Mouse (Mus musculus) forebrain, embryonic 15.5 days (tissue): ENCODE measurements around the gene Htt. TPM values are rescaled to one million over a fixed set of nuclear protein-coding genes. Genes with fewer than 3 reads are reported as not detected.
"Not testable (repeated sequence)": the region's sequence is repeated elsewhere in the genome, so short reads cannot be mapped to it uniquely, and the experiment has no call there.

Experiments used
- ATAC-seq: fragments of 200-750 bp; cut with Nextera tagmentation; replicated peaks from 2 replicates; pipeline ENCODE4 v1.8.0; 2017; ENCODE audit warnings: mild to moderate bottlenecking, moderate TSS enrichment, moderate library complexity
- H3K27ac ChIP-seq: fragments of 300-500 bp; sonication (generic); replicated peaks from 2 replicates; pipeline ENCODE4 v1.5.1; 2015; ENCODE audit warnings: mild to moderate bottlenecking, inconsistent platforms
- H3K27me3 ChIP-seq: fragments of 300-500 bp; sonication (generic); 2 replicates; pipeline ENCODE4 v1.6.1; 2015; ENCODE audit warnings: inconsistent platforms
- H3K36me3 ChIP-seq: fragments of 300-500 bp; sonication (generic); 2 replicates; pipeline ENCODE4 v1.6.1; 2015; ENCODE audit warnings: mild to moderate bottlenecking, inconsistent platforms
- H3K4me1 ChIP-seq: fragments of 300-500 bp; sonication (generic); 2 replicates; pipeline ENCODE4 v1.6.1; 2015; ENCODE audit warnings: inconsistent platforms
- H3K4me2 ChIP-seq: fragments of 300-500 bp; sonication (generic); replicated peaks from 2 replicates; pipeline ENCODE4 v1.6.1; 2015; ENCODE audit warnings: mild to moderate bottlenecking, inconsistent platforms
- H3K4me3 ChIP-seq: fragments of 300-500 bp; sonication (generic); 2 replicates; pipeline ENCODE4 v1.5.1; 2015; ENCODE audit warnings: mild to moderate bottlenecking, inconsistent platforms
- H3K9ac ChIP-seq: fragments of 300-500 bp; sonication (generic); replicated peaks from 2 replicates; pipeline ENCODE4 v1.6.1; 2015; ENCODE audit warnings: mild to moderate bottlenecking, inconsistent platforms
- H3K9me3 ChIP-seq: fragments of 300-500 bp; sonication (generic); 2 replicates; pipeline ENCODE4 v1.6.1; 2016; ENCODE audit warnings: inconsistent platforms
- WGBS: fragments of 180-500 bp; shearing (Covaris S2); methylation state at CpG from one replicate; pipeline ENCODE4 v1.1.7; 2015; ENCODE audit warnings: mixed read lengths; 5-methylcytosine and 5-hydroxymethylcytosine counted together
- polyA plus RNA-seq: library from polyadenylated mRNA; unstranded; fragments of >200 nt; fragmentation: Nextera tagmentation; extraction: Ambion mirVana; gene quantifications from 2 replicates; pipeline ENCODE4 v1.2.1, GENCODE M21; 2015

The Htt gene
- 13.6 and 14.3 TPM in 2 replicates for polyA plus RNA-seq

DNA sequence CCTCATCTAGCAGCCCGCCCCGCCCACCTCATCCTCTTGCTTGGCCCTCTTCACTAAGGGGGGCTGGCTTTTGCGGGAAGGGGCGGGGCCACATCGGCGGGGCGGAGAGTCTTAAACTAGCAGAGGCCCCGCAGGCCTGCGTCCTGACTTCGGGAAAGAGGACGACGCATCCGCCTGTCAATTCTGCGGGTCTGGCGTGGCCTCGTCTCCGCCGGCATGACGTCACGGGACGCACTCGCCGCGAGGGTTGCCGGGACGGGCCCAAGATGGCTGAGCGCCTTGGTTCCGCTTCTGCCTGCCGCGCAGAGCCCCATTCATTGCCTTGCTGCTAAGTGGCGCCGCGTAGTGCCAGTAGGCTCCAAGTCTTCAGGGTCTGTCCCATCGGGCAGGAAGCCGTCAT is at the start of gene Htt:
Gene Htt (plus strand): TSS at position 232 of the 400 bp plus-strand sequence.
- Histone ChIP-seq H3K27me3 (no peaks in the 10 kb centered on the region), H3K27ac (peak within 1 kb of the TSS; percentile 93), H3K4me2 (peak within 1 kb of the TSS; percentile 61), H3K4me3 (peak within 1 kb of the TSS; percentile 66), H3K36me3 (no peaks in the 10 kb centered on the region), H3K4me1 (peaks cover 17% of the 10 kb centered on the region), H3K9ac (peak within 1 kb of the TSS; percentile 67), H3K9me3 (no peaks in the 10 kb centered on the region)
- WGBS, result under 1% methylated on average over 35 of the region's 35 CpGs
- ATAC-seq, result peak; percentile 99

DNA sequence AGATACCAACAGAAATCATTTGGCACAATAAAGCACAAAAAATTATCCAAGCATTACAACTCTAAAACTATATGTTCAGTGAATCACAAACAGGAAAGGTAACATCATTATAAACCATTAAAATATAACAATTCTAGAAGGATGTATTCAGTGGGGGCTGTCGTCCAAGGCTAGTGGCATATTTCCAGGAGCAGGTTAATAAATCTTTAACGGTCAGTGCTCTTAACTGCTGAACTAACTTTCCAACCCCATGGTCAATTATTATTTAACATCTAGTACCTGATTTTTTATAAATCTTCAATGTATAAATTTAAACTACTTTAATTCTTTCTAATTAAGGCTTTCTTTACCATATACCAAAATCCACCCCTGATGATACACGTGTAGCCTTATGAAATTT is 47.2 kb upstream of the Htt start:
- not testable (repeated sequence) for H3K4me1 ChIP-seq, ATAC-seq, H3K4me3 ChIP-seq, H3K9ac ChIP-seq, H3K27ac ChIP-seq, H3K9me3 ChIP-seq, H3K36me3 ChIP-seq, H3K27me3 ChIP-seq, H3K4me2 ChIP-seq
- 84% methylated on average over 3 of the region's 3 CpGs for WGBS

DNA sequence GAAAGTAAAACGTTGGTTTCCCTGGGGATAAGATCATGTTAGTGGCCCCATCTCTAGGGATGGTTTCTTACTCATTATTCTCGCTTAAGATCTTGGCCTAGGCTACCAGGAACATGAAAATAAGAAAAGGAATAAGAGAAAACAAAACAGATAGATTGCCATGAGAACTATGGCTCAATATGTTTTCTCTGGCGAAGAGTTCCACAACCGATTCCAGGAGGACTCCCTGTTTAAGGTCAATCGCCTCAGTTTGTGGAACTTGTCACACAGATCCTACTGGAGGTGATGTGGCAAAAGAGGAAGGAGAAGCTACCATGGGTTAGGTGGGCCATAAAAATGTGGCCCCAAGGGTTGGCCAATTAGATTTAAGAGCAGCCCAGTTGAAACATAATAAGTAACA is 46.7 kb upstream of the Htt start:
- Histone ChIP-seq H3K27ac (no peak overlapping the region), H3K4me2 (no peak overlapping the region), H3K27me3 (no peaks in the 10 kb centered on the region), H3K4me1 (no peaks in the 10 kb centered on the region), H3K9me3 (no peaks in the 10 kb centered on the region), H3K9ac (no peak overlapping the region), H3K4me3 (no peak overlapping the region), H3K36me3 (no peaks in the 10 kb centered on the region)
- ATAC-seq, result no peak
- WGBS, result 84% methylated on average over 5 of the region's 5 CpGs

DNA sequence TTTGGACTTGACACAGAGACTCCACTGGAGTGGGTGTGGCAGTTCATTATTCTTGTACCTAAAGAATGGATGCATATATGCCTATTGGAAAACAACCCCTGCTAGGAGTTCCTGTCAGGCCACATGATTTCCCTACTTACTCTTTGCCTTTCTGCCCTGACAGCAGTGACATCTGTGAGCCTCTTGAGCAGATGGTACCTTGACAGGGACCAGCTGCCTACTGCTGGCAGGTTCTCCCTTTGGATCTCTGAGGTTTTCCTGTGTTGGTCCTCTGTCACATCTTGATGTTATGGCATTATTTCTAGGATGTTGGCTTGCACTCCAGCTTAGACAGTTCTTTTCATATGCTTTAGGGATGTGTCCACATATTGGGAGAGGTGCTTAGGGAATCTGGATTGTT is 32.4 kb upstream of the Htt start:
- H3K9me3 ChIP-seq, result no peaks in the 10 kb centered on the region
- H3K4me2 ChIP-seq, result no peak overlapping the region
- no peak overlapping the region for H3K27ac ChIP-seq
- no peaks in the 10 kb centered on the region for H3K36me3 ChIP-seq
- H3K4me3 ChIP-seq, result no peak overlapping the region
- no peaks in the 10 kb centered on the region for H3K4me1 ChIP-seq
- no peak for ATAC-seq
- no peak overlapping the region for H3K9ac ChIP-seq
- H3K27me3 ChIP-seq, result no peaks in the 10 kb centered on the region

DNA sequence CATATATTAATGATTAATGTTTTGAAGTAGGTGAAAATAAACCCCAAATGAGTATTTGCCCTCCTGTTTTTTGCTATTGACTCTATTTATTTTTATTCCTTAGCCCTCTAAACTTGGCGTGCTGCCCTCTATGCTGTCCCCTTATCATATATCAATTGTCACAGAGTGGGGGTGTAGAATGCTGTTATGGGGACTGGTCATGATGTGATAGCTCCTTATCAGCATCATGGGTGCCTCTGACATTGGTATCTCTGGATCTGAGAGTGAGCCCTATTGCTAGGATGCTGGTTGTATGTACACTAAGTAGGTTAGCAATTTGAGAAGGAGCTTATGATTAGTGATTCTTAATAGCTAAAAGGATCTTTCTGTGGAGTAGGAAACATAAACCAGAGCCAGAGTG is 31.3 kb upstream of the Htt start:
- H3K36me3 ChIP-seq, result no peaks in the 10 kb centered on the region
- no peaks in the 10 kb centered on the region for H3K4me1 ChIP-seq
- H3K27ac ChIP-seq, result no peak overlapping the region
- no peak overlapping the region for H3K4me2 ChIP-seq
- no peak overlapping the region for H3K4me3 ChIP-seq
- no peaks in the 10 kb centered on the region for H3K9me3 ChIP-seq
- ATAC-seq, result no peak
- H3K9ac ChIP-seq, result no peak overlapping the region
- WGBS, result 66% methylated on average over 1 of the region's 1 CpGs
- H3K27me3 ChIP-seq, result no peaks in the 10 kb centered on the region

DNA sequence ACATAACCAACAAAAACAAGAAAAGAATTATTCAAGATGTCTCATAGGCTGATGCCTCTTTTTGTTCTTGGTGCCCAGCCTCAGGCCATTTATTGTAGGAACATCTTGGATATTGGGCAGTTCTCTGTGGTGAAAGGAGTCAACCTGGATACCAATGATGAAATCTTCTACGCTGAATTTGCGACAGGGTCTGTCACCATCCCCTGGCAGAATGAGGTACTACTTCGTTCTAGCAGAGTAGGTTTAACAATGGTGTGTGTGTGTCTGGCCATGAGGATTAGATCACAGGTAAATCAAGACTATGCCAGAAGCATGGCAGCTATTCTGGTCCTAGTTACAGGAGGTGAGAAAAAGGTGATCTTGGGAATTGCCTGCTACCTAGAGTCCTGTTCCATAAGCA is 10.1 kb upstream of the Htt start:
- WGBS, result 64% methylated on average over 3 of the region's 3 CpGs
- Histone ChIP-seq H3K9me3 (no peaks in the 10 kb centered on the region), H3K4me1 (no peaks in the 10 kb centered on the region), H3K9ac (no peak overlapping the region), H3K27me3 (no peaks in the 10 kb centered on the region), H3K4me2 (no peak overlapping the region), H3K4me3 (no peak overlapping the region), H3K27ac (no peak overlapping the region), H3K36me3 (no peaks in the 10 kb centered on the region)
- ATAC-seq, result no peak

DNA sequence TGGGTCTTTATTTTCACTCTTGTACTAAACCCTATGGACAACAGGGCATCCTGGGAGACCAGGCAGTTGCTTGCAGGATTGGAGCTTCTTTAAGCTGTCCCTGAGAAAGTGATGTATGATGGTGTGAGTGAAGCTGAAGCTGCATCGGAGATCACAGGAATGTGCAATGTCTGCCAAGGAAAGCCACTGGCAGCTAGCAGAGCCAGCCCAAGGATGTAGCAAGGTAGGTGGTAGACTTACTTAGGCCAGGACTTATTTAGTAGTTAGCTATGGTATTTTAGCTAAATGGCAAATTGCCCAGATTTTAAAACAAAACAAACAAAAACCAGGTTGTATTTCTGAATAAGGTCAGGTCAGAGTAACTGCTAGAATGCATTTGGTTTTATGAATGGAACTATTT is 2.8 kb upstream of the Htt start:
- Histone ChIP-seq H3K27me3 (no peaks in the 10 kb centered on the region), H3K4me1 (peaks cover 17% of the 10 kb centered on the region), H3K9me3 (no peaks in the 10 kb centered on the region), H3K9ac (no peak overlapping the region), H3K36me3 (no peaks in the 10 kb centered on the region), H3K4me2 (no peak overlapping the region), H3K4me3 (no peak overlapping the region), H3K27ac (no peak overlapping the region)
- WGBS, result 97% methylated on average over 1 of the region's 1 CpGs
- no peak for ATAC-seq

DNA sequence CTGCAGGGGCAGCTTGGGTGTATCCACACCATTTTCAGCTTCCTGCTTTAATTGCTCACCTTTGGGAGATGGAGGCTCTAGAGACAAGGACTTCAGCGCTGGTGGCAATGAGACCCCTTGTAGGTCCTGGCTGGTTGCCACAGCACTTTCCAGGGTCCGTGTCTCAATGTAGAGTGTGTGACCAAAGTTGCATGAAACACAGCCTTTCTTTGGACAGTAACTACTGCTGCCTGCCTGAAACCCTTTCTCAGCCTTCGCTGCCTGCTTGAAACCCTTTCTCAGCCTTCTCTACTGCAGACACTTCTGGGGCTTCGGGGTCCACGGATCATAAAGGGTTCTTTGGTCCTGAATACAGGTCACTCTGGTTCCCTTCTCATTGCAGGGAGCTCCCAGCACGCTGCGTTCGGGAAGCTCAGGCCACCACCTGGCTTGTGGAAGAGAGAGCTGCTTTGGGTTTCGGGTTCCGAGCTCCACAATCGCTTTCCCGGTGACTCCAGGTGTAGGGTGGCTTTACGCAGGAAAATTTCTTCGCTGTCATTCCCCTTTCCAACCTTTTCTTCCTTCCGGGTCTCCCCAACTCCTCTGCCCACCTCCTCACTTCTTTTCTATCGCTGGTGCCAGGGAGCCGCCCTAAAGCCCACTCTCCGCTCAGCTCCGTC is 561 bp upstream of the Htt start:
- H3K36me3 ChIP-seq, result no peaks in the 10 kb centered on the region
- H3K9ac ChIP-seq, result peak overlapping the region; percentile 67
- no peaks in the 10 kb centered on the region for H3K9me3 ChIP-seq
- under 1% methylated on average over 19 of the region's 19 CpGs for WGBS
- no peak; the same call in none of the 2 replicates for ATAC-seq
- peak overlapping the region; percentile 93 for H3K27ac ChIP-seq
- peaks cover 17% of the 10 kb centered on the region for H3K4me1 ChIP-seq
- no peaks in the 10 kb centered on the region for H3K27me3 ChIP-seq
- H3K4me2 ChIP-seq, result peak overlapping the region; percentile 61
- H3K4me3 ChIP-seq, result peak overlapping the region; percentile 66

DNA sequence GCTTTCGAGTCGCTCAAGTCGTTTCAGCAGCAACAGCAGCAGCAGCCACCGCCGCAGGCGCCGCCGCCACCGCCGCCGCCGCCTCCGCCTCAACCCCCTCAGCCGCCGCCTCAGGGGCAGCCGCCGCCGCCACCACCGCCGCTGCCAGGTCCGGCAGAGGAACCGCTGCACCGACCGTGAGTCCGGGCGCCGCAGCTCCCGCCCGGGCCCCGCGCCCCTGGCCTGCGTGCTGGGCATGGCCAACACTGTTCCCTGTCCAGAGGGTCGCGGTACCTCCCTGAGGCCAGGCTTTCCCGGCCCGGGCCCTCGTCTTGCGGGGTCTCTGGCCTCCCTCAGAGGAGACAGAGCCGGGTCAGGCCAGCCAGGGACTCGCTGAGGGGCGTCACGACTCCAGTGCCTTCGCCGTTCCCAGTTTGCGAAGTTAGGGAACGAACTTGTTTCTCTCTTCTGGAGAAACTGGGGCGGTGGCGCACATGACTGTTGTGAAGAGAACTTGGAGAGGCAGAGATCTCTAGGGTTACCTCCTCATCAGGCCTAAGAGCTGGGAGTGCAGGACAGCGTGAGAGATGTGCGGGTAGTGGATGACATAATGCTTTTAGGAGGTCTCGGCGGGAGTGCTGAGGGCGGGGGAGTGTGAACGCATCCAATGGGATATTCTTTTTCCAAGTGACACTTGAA is 533 bp downstream of the Htt start:
- ATAC-seq, result peak; percentile 67; the same call in 1 of the 2 replicates
- Histone ChIP-seq H3K4me1 (peaks cover 17% of the 10 kb centered on the region), H3K9me3 (no peaks in the 10 kb centered on the region), H3K36me3 (no peaks in the 10 kb centered on the region), H3K27me3 (no peaks in the 10 kb centered on the region), H3K4me2 (peak overlapping the region; percentile 61), H3K27ac (peak overlapping the region; percentile 93), H3K9ac (peak overlapping the region; percentile 67), H3K4me3 (peak overlapping the region; percentile 66)
- under 1% methylated on average over 50 of the region's 54 CpGs for WGBS

DNA sequence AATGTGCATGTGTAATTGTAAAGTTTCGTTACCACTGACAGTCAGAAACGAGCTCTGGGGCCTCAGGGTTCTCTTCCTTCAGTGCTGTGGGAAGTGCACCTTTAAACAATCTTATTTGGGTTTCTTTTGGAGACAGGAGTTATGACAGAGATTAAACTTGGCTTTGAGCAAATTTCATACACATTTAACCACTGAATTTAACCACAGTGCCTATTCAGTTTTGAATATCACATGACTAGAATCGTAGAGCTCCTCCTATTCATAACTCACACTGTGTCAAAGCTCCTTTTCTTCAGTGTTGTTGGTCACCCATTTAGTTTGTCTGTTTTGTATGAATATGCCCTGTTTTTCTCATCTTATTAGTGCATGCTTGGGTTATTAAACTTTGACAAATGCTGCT is 10.3 kb downstream of the Htt start:
- Histone ChIP-seq H3K4me1 (no peaks in the 10 kb centered on the region), H3K9ac (no peak overlapping the region), H3K27me3 (no peaks in the 10 kb centered on the region), H3K9me3 (no peaks in the 10 kb centered on the region), H3K4me2 (no peak overlapping the region), H3K36me3 (no peaks in the 10 kb centered on the region), H3K27ac (no peak overlapping the region), H3K4me3 (no peak overlapping the region)
- whole genome bisulfite sequencing, result 87% methylated on average over 3 of the region's 3 CpGs
- ATAC-seq, result no peak

DNA sequence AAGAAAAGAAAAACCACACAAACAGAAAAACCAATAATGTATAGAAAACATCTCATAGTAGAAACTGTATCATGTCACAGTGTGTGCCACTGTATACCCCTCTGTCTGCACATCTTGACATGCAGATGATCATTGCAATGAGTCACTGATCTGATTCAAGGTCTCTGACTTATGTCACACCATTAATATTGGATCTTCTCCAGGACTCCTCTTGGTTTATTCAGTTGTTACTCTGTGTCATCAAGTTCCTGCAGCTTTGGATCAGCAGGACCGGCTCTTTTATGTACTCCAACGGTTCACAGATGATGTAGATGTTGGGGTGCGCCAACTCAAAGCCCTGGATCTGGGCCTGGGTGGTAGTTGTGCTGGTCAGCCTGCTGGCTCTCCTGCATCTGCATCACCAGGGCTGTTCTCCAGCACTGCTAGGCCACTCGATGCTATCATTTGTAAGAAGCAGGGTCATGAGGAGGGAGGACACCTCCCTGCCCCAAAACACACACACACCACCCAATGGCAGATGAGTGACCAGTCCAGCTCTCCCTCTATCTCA is 11.2 kb downstream of the Htt start:
- Histone ChIP-seq H3K4me1 (no peaks in the 10 kb centered on the region), H3K27me3 (no peaks in the 10 kb centered on the region), H3K9me3 (no peaks in the 10 kb centered on the region), H3K9ac (no peak overlapping the region), H3K4me2 (no peak overlapping the region), H3K4me3 (no peak overlapping the region), H3K27ac (no peak overlapping the region), H3K36me3 (no peaks in the 10 kb centered on the region)
- ATAC-seq, result no peak
- WGBS, result 97% methylated on average over 4 of the region's 4 CpGs

DNA sequence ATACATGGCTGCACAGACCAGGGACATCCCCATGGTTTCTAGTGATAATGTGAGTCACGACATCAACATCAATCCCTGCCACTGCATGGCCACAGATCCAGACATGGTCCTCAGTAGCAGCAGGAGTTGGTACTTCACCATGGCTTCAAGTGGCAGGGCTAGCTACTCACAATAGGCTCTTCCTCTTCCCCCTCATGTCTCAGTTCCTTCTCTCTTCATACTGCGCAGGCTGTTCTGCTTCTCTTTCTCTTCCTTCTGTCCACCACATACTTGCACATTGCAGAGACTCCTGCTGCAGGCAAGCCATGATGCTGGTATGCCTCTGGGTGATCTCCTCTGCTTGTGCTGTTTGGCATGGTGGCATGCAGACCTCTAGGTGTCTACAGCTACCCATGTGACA is 11.9 kb downstream of the Htt start:
- WGBS, result 96% methylated on average over 2 of the region's 2 CpGs
- Histone ChIP-seq H3K4me2 (no peak overlapping the region), H3K9ac (no peak overlapping the region), H3K27me3 (no peaks in the 10 kb centered on the region), H3K36me3 (no peaks in the 10 kb centered on the region), H3K4me3 (no peak overlapping the region), H3K27ac (no peak overlapping the region), H3K4me1 (no peaks in the 10 kb centered on the region), H3K9me3 (no peaks in the 10 kb centered on the region)
- no peak for ATAC-seq
